Mouse (Mus musculus): Measurements from ENCODE around the gene Usp42. TPM values are rescaled to one million over a fixed set of nuclear protein-coding genes. Genes with fewer than 3 reads are reported as not detected.

Usp42 gene
- polyA plus RNA-seq, 1 experiment: not detected

DNA sequence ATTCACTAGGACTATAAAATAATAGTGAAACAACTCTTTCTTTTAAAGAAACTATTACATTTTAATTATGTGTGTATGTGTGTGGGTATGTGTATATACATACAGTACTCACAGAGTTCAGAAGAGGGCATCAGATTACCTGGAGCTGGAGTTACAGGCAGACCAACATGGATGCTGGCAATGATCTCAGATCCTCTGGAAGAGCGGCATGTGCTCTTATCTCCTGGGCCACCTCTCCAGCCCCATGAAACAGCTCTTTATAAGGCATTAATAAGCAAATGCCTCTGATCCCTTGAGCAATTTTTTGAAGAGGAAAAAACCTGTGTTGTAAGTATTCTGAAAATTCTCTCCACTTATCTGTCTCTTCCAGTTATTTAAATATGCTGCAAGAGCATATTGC lies 66.1 kb downstream of the Usp42 start:
- WGBS: 97% methylated on average over 1 of the region's 1 CpGs
- no peak for TF ChIP-seq POLR2A (IDR thresholded peaks at IDR 0.05; ENCODE audit: insufficient read depth, low read depth, low read length)
- no peak for TF ChIP-seq CTCF (IDR thresholded peaks at IDR 0.05; ENCODE audit: insufficient read depth, low read depth, low read length)
- Histone ChIP-seq H3K4me3 (ENCODE audit: insufficient read depth, low read depth, low read length) (no peak overlapping the region), H3K4me1 (ENCODE audit: control insufficient read depth, insufficient read depth, low read length) (peaks cover 2% of the 10 kb centered on the region; the same call in 1 of the 2 replicates), H3K27ac (ENCODE audit: insufficient read depth, low read depth, low read length) (no peak overlapping the region)

DNA sequence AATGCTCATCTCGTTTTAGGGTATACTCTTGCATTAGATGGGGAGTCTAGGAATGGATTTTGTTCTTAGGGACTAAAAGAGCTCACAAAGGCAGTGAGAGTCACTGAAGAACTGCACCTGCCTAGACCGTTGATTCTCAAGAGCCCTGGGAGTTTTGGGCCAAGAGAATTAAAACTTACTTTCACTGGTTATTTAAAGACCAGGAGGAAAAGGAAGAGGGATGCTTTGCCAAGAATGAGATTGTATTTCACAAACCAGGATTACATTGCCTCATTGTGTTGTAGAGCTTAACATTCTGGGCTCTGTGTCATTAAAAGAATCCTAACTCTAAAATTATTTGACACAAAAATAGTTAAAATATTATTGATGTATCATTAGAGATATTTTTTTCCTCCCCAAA lies 66.5 kb downstream of the Usp42 start:
- no peak overlapping the region for H3K27ac ChIP-seq (ENCODE audit: insufficient read depth, low read depth, low read length)
- 59% methylated on average over 2 of the region's 2 CpGs for WGBS
- no peak overlapping the region for H3K4me3 ChIP-seq (ENCODE audit: insufficient read depth, low read depth, low read length)
- peaks cover 2% of the 10 kb centered on the region; the same call in 1 of the 2 replicates for H3K4me1 ChIP-seq (ENCODE audit: control insufficient read depth, insufficient read depth, low read length)
- TF ChIP-seq CTCF (IDR thresholded peaks at IDR 0.05; ENCODE audit: insufficient read depth, low read depth, low read length) (no peak), POLR2A (IDR thresholded peaks at IDR 0.05; ENCODE audit: insufficient read depth, low read depth, low read length) (no peak)

DNA sequence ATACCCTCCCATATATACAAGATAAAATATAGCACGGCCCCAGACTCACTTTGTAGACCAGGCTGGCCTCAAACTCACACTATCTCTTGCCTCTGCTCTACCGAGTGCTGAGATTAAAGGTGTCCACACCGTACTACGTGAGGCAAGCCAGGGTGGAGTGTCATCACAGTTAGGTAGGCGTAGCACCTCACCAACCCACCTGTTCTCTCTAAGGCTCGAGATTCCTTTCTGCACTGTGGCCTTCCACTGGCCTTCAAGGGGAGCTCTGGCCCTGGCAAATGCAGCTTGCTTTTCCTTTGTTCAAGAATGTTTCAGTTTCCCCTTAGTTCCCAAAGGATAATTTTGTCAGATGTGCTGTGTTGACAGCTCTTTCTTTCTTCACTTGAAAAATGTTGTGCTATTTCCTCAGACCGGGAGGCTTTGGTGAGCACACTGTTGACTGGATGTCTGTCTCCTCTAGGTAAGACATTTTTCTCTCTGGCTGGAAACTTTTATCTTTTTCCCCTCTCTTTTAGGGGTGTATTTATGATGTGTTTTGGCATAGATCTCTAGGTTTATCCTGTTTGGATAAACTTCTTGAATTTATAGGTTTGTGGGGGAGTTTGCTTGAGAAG lies 68.9 kb downstream of the Usp42 start:
- TF ChIP-seq POLR2A (IDR thresholded peaks at IDR 0.05; ENCODE audit: insufficient read depth, low read depth, low read length) (no peak), CTCF (IDR thresholded peaks at IDR 0.05; ENCODE audit: insufficient read depth, low read depth, low read length) (no peak)
- H3K27ac ChIP-seq (ENCODE audit: insufficient read depth, low read depth, low read length): no peak overlapping the region
- no peak overlapping the region for H3K4me3 ChIP-seq (ENCODE audit: insufficient read depth, low read depth, low read length)
- WGBS: 89% methylated on average over 7 of the region's 7 CpGs
- 0 out of 2 replicates have a peak, but pooled peaks cover under 1% of the 10 kb centered on the region for H3K4me1 ChIP-seq (ENCODE audit: control insufficient read depth, insufficient read depth, low read length)

Other genes with a start within 250 kb of the Usp42 start
- 73.1 TPM in 1 of 2 replicates, not detected in the other for gene Rac1, start 204.2 kb downstream of the Usp42 start, polyA plus RNA-seq (2012; ENCODE audit: insufficient read depth, insufficient read length, low replicate concordance, missing spikeins)
- gene Cyth3, start 109.8 kb downstream of the Usp42 start, polyA plus RNA-seq (2012; ENCODE audit: insufficient read depth, insufficient read length, low replicate concordance, missing spikeins): not detected in 2 replicates
- not detected in 2 replicates for gene Eif2ak1, start 85.5 kb upstream of the Usp42 start, polyA plus RNA-seq (2012; ENCODE audit: insufficient read depth, insufficient read length, low replicate concordance, missing spikeins)
- gene Ankrd61, start 165.4 kb upstream of the Usp42 start, polyA plus RNA-seq (2012; ENCODE audit: insufficient read depth, insufficient read length, low replicate concordance, missing spikeins): not detected in 2 replicates
- not detected in 2 replicates for gene Aimp2, start 177.6 kb upstream of the Usp42 start, polyA plus RNA-seq (2012; ENCODE audit: insufficient read depth, insufficient read length, low replicate concordance, missing spikeins)
- not detected in 2 replicates for gene Pms2, start 177.7 kb upstream of the Usp42 start, polyA plus RNA-seq (2012; ENCODE audit: insufficient read depth, insufficient read length, low replicate concordance, missing spikeins)
- not detected in 2 replicates for gene Gm42421, start 195.9 kb upstream of the Usp42 start, polyA plus RNA-seq (2012; ENCODE audit: insufficient read depth, insufficient read length, low replicate concordance, missing spikeins)
- gene Rsph10b, start 200.8 kb upstream of the Usp42 start, polyA plus RNA-seq (2012; ENCODE audit: insufficient read depth, insufficient read length, low replicate concordance, missing spikeins): not detected in 2 replicates

Data from olfactory bulb, adult 2 months (tissue).